Mouse (Mus musculus) ES-Bruce4 (cell line): ENCODE data around the gene Kif7.

ENCODE experiments used
- CTCF ChIP-seq: IDR thresholded peaks from one replicate; pipeline ENCODE4 v1.8.1; 2011; ENCODE audit warnings: low read depth, low read length
- POLR2A ChIP-seq: IDR thresholded peaks from one replicate; pipeline ENCODE4 v1.8.1; 2011; ENCODE audit warnings: low read length; ENCODE audit not compliant: insufficient read depth

- TF ChIP-seq POLR2A (no peak), CTCF (no peak)
Observed at GRCm38 (mm10) chr7:79736511-79736910, 21.0 kb upstream of the Kif7 start.
